Mouse (Mus musculus): ENCODE results near the gene Tex2. TPM values are rescaled to one million over a fixed set of nuclear protein-coding genes. Genes with fewer than 3 reads are reported as not detected.
A peak's percentile ranks its signal among the peaks of the same experiment; 100 is the strongest.

Tex2 gene
- polyA plus RNA-seq, 1 experiment, result 25.0 TPM

DNA sequence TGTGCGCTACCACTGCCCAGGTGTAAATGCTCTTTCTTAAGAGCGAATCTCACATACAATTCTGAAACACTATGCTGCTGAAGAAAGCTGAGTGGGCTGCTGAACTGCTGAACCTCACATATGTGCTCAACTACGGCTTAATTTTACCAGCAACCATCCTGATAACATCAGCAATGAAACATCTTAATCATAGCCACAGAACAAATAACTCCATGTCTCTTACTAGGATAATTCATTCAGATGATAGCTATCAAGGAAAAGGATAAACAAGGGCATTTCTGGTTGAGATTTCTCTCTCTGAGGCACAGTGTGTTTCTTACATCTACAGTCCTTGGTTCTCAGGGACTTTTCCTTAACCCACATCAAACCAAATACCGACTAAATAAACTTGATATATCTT is 128.3 kb downstream of the Tex2 start:
- H3K4me1 ChIP-seq (ENCODE audit: control insufficient read depth, insufficient read depth, low read length), result peaks cover 40% of the 10 kb centered on the region
- TF ChIP-seq POLR2A (IDR thresholded peaks at IDR 0.05; ENCODE audit: borderline replicate concordance, low read depth, low read length) (no peak), CTCF (IDR thresholded peaks at IDR 0.05; ENCODE audit: low read depth, low read length) (no peak)
- H3K4me3 ChIP-seq (ENCODE audit: insufficient read depth, low read length), result no peak overlapping the region
- H3K27ac ChIP-seq (ENCODE audit: insufficient read depth, low read depth, low read length), result no peak overlapping the region

GRCm38 (mm10) chr11:106482867-106483266 is 130.4 kb downstream of the Tex2 start:
- TF ChIP-seq POLR2A (IDR thresholded peaks at IDR 0.05; ENCODE audit: borderline replicate concordance, low read depth, low read length) (no peak), CTCF (IDR thresholded peaks at IDR 0.05; ENCODE audit: low read depth, low read length) (no peak)
- peaks cover 46% of the 10 kb centered on the region for H3K4me1 ChIP-seq (ENCODE audit: control insufficient read depth, insufficient read depth, low read length)
- H3K27ac ChIP-seq (ENCODE audit: insufficient read depth, low read depth, low read length), result no peak overlapping the region
- no peak overlapping the region for H3K4me3 ChIP-seq (ENCODE audit: insufficient read depth, low read length)

DNA sequence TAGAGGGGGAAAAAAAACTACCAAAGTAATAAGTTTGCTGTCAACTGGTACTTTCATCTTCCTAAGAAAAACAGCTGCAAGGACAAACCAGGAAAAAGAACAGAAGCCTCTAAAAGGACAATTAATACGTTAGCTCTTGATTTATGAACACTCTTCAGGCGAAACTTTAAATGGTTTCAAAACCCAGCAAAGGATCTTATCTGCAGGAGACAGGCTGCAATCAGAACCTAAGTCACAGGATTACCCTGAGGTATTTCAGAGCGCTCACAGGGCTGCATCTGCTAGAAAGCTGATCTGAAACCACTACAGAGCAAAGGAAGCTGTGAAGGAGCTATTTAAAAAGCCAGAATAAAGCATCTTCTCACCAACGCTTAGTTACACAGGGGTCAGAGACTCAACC is 131.6 kb downstream of the Tex2 start:
- Histone ChIP-seq H3K27ac (ENCODE audit: insufficient read depth, low read depth, low read length) (no peak overlapping the region), H3K4me1 (ENCODE audit: control insufficient read depth, insufficient read depth, low read length) (peaks cover 50% of the 10 kb centered on the region), H3K4me3 (ENCODE audit: insufficient read depth, low read length) (no peak overlapping the region)
- TF ChIP-seq POLR2A (IDR thresholded peaks at IDR 0.05; ENCODE audit: borderline replicate concordance, low read depth, low read length), result no peak
- TF ChIP-seq CTCF (IDR thresholded peaks at IDR 0.05; ENCODE audit: low read depth, low read length), result no peak

DNA sequence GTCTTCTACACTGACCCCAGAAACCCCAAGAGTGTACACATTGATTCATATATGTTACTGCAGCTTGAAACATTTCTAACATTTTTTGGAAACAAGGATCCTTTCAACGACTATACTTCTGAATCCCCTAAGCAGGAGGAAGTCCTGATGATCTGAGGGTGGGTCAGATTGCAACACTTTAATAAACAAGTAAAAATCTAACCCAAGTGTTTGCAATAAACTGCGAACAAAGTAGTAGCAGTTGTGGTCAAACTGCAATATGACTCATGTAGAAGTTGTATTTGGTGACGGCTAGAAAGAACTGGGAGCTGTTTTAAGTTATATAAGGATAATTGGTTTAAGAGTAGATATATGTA is 132.7 kb downstream of the Tex2 start:
- Histone ChIP-seq H3K4me1 (ENCODE audit: control insufficient read depth, insufficient read depth, low read length) (peaks cover 54% of the 10 kb centered on the region), H3K4me3 (ENCODE audit: insufficient read depth, low read length) (no peak overlapping the region), H3K27ac (ENCODE audit: insufficient read depth, low read depth, low read length) (peak overlapping the region; percentile 17; the same call in 1 of the 2 replicates)
- no peak for TF ChIP-seq CTCF (IDR thresholded peaks at IDR 0.05; ENCODE audit: low read depth, low read length)

DNA sequence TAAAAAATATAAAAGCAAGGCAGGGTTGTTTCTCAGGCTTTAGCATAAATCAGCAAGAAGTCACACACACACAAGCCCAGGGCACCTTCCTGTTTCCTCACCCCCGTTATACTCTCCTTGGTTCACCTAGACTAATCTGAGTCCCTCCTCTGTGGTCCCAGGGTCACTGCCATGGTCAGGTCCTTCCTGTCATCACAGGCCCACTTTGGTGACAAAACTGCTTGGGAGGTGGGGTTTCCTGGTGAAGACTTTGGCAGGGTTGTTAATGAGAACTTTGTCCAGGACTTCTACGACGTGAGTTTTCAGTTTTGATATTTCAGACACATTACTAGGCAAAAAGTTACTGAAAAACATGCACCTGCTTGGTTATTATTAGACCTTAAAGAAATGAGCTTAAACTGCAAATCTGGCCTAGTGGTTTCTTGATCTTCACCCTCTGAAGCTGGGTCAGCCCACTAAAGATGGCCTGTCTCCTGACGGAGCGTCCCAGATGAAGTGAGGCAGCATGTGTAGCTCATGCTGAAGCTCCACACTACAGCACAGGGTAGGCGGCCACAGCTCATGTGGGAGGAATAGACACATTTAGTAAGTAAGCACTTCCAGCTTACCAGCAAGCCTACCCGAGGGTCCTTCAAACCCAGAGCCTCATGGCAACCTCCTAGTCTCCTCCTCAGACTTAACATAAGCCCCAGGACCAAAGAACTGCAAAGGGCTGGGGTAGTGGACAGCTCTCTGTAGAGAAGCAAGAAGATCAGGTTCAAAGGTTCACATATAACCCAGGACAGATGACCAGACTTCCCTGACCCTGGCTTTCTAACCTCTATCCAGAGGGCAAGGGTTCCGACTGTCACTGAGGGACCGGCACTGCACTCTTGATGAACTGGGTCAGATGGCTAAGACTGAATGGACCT is 133.3 kb downstream of the Tex2 start:
- Histone ChIP-seq H3K27ac (ENCODE audit: insufficient read depth, low read depth, low read length) (peak overlapping the region; percentile 17; the same call in 1 of the 2 replicates), H3K4me3 (ENCODE audit: insufficient read depth, low read length) (no peak overlapping the region), H3K4me1 (ENCODE audit: control insufficient read depth, insufficient read depth, low read length) (peaks cover 57% of the 10 kb centered on the region)
- no peak for TF ChIP-seq POLR2A (IDR thresholded peaks at IDR 0.05; ENCODE audit: borderline replicate concordance, low read depth, low read length)
- no peak for TF ChIP-seq CTCF (IDR thresholded peaks at IDR 0.05; ENCODE audit: low read depth, low read length)

DNA sequence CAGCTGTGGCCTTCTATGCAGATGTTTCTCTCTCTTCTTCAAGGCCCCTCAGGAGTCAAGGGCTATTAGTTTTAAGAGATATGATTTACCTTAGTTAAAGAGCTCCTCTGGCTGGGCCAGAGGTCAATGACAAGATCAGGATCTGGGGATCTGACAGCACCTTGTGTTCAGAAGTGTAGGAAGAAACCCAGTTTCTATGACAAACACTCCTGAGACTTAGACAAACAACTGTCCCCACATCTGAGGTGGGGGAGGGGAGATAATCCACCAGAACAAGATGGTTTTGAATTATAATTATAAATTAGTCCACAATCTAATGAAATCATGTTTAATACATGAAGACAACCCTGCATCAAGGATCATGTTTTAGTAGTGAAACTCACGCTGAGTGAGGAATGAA is 134.5 kb downstream of the Tex2 start:
- Histone ChIP-seq H3K4me1 (ENCODE audit: control insufficient read depth, insufficient read depth, low read length) (peaks cover 57% of the 10 kb centered on the region), H3K27ac (ENCODE audit: insufficient read depth, low read depth, low read length) (no peak overlapping the region), H3K4me3 (ENCODE audit: insufficient read depth, low read length) (no peak overlapping the region)
- TF ChIP-seq POLR2A (IDR thresholded peaks at IDR 0.05; ENCODE audit: borderline replicate concordance, low read depth, low read length), result no peak
- no peak for TF ChIP-seq CTCF (IDR thresholded peaks at IDR 0.05; ENCODE audit: low read depth, low read length)

DNA sequence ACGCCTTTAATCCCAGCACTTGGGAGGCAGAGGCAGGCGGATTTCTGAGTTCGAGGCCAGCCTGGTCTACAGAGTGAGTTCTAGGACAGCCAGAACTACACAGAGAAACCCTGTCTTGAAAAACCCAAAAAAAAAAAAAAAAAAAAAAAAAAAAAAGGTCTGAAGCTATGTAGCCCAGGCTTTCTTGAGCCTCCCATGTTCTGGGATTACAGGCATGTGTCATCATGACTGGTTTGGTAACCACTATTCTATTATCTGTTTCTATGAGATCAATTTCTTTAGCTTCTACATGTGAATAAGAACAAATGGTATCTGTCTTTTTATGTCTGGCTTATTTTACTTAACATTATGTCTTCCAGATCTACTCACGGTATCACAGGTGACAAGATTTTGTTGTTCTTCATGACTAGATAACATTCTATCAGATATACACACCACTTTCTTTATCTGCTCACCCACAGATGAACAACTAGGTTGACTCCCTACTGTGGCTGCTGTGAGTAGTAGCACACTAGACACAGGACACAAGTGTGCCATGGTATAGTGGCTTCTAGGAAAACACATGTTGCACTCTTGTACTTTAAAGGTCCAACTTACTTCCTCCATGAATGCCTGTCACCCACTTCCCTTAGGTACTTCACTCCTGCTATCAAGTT is 135.6 kb downstream of the Tex2 start:
- H3K27ac ChIP-seq (ENCODE audit: insufficient read depth, low read depth, low read length), result no peak overlapping the region
- TF ChIP-seq CTCF (IDR thresholded peaks at IDR 0.05; ENCODE audit: low read depth, low read length) (no peak), POLR2A (IDR thresholded peaks at IDR 0.05; ENCODE audit: borderline replicate concordance, low read depth, low read length) (no peak)
- H3K4me3 ChIP-seq (ENCODE audit: insufficient read depth, low read length), result no peak overlapping the region
- H3K4me1 ChIP-seq (ENCODE audit: control insufficient read depth, insufficient read depth, low read length), result peaks cover 49% of the 10 kb centered on the region

DNA sequence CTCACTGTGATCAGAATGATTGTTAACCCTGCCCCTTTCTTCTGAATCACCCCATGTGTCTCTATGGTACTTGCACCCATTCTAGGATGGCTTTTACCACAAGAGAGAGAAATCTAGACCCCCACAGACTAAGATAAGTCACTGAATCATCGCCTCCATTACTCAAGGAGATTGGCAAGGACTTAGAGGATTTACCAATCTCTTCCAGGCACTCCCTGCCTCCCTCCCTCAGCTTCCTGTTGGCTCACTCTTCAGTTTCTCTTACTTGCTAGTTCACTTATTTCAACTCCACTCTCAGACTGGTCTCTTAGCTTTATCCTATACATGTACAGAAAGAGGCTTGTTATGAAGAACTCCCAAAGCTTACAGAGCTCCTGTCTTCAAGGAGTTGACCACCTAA is 137.9 kb downstream of the Tex2 start:
- Histone ChIP-seq H3K27ac (ENCODE audit: insufficient read depth, low read depth, low read length) (no peak overlapping the region; the same call in 1 of the 2 replicates), H3K4me3 (ENCODE audit: insufficient read depth, low read length) (no peak overlapping the region), H3K4me1 (ENCODE audit: control insufficient read depth, insufficient read depth, low read length) (peaks cover 46% of the 10 kb centered on the region)
- no peak for TF ChIP-seq POLR2A (IDR thresholded peaks at IDR 0.05; ENCODE audit: borderline replicate concordance, low read depth, low read length)
- TF ChIP-seq CTCF (IDR thresholded peaks at IDR 0.05; ENCODE audit: low read depth, low read length), result no peak

GRCm38 (mm10) chr11:106471629-106472028 is 141.6 kb downstream of the Tex2 start:
- Histone ChIP-seq H3K27ac (ENCODE audit: insufficient read depth, low read depth, low read length) (no peak overlapping the region), H3K4me1 (ENCODE audit: control insufficient read depth, insufficient read depth, low read length) (peaks cover 25% of the 10 kb centered on the region), H3K4me3 (ENCODE audit: insufficient read depth, low read length) (no peak overlapping the region)
- TF ChIP-seq CTCF (IDR thresholded peaks at IDR 0.05; ENCODE audit: low read depth, low read length), result no peak
- no peak for TF ChIP-seq POLR2A (IDR thresholded peaks at IDR 0.05; ENCODE audit: borderline replicate concordance, low read depth, low read length)

DNA sequence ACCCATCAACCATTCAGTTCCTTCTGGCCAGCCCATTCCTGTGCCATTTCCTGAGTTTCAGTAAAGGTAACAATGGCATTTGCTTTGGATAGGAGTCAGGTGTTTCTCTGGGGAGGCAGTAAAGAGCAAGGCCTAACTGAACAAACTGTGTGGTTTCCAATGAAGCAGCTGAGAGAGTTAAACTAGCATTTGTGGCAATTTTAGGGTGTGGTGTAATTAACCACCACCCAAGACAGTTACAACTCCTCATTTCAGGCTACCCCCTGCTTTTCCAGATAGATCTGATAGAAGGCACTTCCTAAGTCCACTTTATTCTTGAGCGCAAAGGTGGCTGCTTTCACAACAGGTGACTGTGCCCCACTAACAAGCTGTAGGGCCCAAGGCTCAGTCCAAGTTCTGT is 144.7 kb downstream of the Tex2 start:
- H3K27ac ChIP-seq (ENCODE audit: insufficient read depth, low read depth, low read length), result no peak overlapping the region
- H3K4me3 ChIP-seq (ENCODE audit: insufficient read depth, low read length), result no peak overlapping the region
- peaks cover 23% of the 10 kb centered on the region for H3K4me1 ChIP-seq (ENCODE audit: control insufficient read depth, insufficient read depth, low read length)
- TF ChIP-seq CTCF (IDR thresholded peaks at IDR 0.05; ENCODE audit: low read depth, low read length) (no peak), POLR2A (IDR thresholded peaks at IDR 0.05; ENCODE audit: borderline replicate concordance, low read depth, low read length) (no peak)
